Mouse (Mus musculus) heart, embryonic 11.5 days (tissue): ENCODE measurements at regions not wholly inside any gene's neighbourhood (a gene's known extent, or its start where the extent isn't known, plus 50 kb on each side); places are given as distances from the start of the nearest gene placed in this dataset.

ENCODE experiments used
- ATAC-seq: fragments of 200-750 bp; cut with Nextera tagmentation; replicated peaks from 2 replicates; pipeline ENCODE4 v1.8.0; 2017; ENCODE audit warnings: moderate library complexity; ENCODE audit not compliant: insufficient number of reproducible peaks, low FRiP score, low TSS enrichment
- H3K27ac ChIP-seq: fragments of 300-500 bp; sonication (generic); 2 replicates; pipeline ENCODE4 v1.5.1; 2014; ENCODE audit warnings: mild to moderate bottlenecking, low read depth, low read length
- H3K27me3 ChIP-seq: fragments of 300-500 bp; sonication (generic); 2 replicates; pipeline ENCODE4 v1.6.1; 2014; ENCODE audit warnings: mild to moderate bottlenecking, low read length, mixed read lengths; ENCODE audit not compliant: control insufficient read depth, insufficient read depth
- H3K36me3 ChIP-seq: fragments of 300-500 bp; sonication (generic); 2 replicates; pipeline ENCODE4 v1.6.1; 2014; ENCODE audit warnings: mild to moderate bottlenecking, low read length, moderate library complexity, mixed read lengths; ENCODE audit not compliant: control insufficient read depth, insufficient read depth
- H3K4me1 ChIP-seq: fragments of 300-500 bp; sonication (generic); 2 replicates; pipeline ENCODE4 v1.6.1; 2014; ENCODE audit warnings: low read length; ENCODE audit not compliant: control insufficient read depth, insufficient read depth
- H3K4me2 ChIP-seq: fragments of 300-500 bp; sonication (generic); 2 replicates; pipeline ENCODE4 v1.6.1; 2014; ENCODE audit warnings: mild to moderate bottlenecking, moderate library complexity
- H3K4me3 ChIP-seq: fragments of 300-500 bp; sonication (generic); 2 replicates; pipeline ENCODE4 v1.5.1; 2014; ENCODE audit warnings: low read depth, low read length
- H3K9ac ChIP-seq: fragments of 300-500 bp; sonication (generic); 2 replicates; pipeline ENCODE4 v1.6.1; 2014; ENCODE audit warnings: mild to moderate bottlenecking, low read depth, low read length, moderate library complexity
- H3K9me3 ChIP-seq: fragments of 300-500 bp; sonication (generic); replicated peaks from 2 replicates; pipeline ENCODE4 v1.6.1; 2016; ENCODE audit warnings: low read length; ENCODE audit not compliant: control insufficient read depth
- WGBS: fragments of 180-500 bp; shearing (Covaris S2); extraction: QIAGEN DNeasy Blood & Tissue Kit; methylation state at CpG from one replicate; pipeline ENCODE4 v1.1.7; 2014; ENCODE audit not compliant: insufficient replicate concordance; 5-methylcytosine and 5-hydroxymethylcytosine counted together

DNA sequence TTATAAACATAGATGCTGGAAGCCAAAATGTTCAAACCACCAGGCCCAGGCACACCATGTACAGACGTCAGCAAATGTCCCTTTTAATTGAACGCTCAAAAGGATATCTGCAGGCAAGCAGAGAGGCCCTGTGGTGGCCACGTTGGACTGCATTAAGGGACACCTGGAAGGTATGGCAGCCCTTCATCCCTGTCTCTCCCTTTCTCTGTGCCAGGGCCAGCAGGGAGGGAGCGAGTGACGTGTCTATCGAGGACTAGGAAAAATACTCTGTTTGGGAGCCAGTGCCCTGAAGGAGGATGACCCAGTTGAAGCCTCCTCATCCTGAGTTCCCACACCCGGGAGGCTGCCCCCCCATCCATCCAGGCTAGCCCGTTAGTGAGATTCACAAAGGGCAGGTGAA lies 144.0 kb upstream of the Cmc1 start:
- Histone ChIP-seq H3K9ac (no peak overlapping the region), H3K9me3 (no peaks in the 10 kb centered on the region), H3K4me1 (no peaks in the 10 kb centered on the region), H3K27ac (no peak overlapping the region), H3K4me2 (no peak overlapping the region), H3K4me3 (no peak overlapping the region), H3K36me3 (no peaks in the 10 kb centered on the region), H3K27me3 (no peaks in the 10 kb centered on the region)
- no peak for ATAC-seq
- WGBS = 79% methylated on average over 8 of the region's 8 CpGs

GRCm38 (mm10) chr9:118302785-118303384 lies 152.9 kb upstream of the Cmc1 start:
- Histone ChIP-seq H3K27ac (no peak overlapping the region), H3K4me3 (no peak overlapping the region), H3K9me3 (no peaks in the 10 kb centered on the region), H3K9ac (no peak overlapping the region), H3K4me2 (no peak overlapping the region), H3K27me3 (no peaks in the 10 kb centered on the region), H3K4me1 (no peaks in the 10 kb centered on the region), H3K36me3 (no peaks in the 10 kb centered on the region)
- 54% methylated on average over 11 of the region's 11 CpGs for WGBS
- ATAC-seq = no peak

GRCm38 (mm10) chr9:118318357-118319140 lies 159.5 kb upstream of the Eomes start:
- WGBS = 82% methylated on average over 18 of the region's 18 CpGs
- H3K27me3 ChIP-seq = no peaks in the 10 kb centered on the region
- no peaks in the 10 kb centered on the region for H3K9me3 ChIP-seq
- no peak overlapping the region for H3K9ac ChIP-seq
- no peak overlapping the region for H3K27ac ChIP-seq
- H3K36me3 ChIP-seq = no peaks in the 10 kb centered on the region
- no peak overlapping the region for H3K4me2 ChIP-seq
- no peak for ATAC-seq
- no peaks in the 10 kb centered on the region for H3K4me1 ChIP-seq
- no peak overlapping the region for H3K4me3 ChIP-seq

DNA sequence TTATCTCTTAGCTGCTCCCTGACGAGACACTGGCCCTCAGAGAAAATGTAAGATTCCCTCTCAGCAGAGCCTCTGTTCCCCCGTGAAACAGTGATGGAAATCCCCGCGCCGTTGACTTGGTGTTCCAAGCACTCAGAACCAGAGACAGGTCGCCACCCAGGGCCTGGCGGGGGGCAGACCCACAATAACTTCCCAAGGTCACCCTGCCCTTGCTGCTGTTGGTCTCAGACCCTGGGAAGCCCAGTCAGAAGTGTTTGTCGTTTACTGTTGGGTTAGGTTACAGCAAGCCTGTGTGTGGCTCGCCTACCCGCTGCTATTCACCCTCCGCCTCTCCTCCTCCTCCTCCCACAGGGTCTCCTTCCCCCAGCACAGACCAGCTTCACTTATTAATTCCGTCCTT lies 154.2 kb upstream of the Eomes start:
- no peak overlapping the region for H3K9ac ChIP-seq
- no peaks in the 10 kb centered on the region for H3K36me3 ChIP-seq
- no peak overlapping the region for H3K27ac ChIP-seq
- 40% methylated on average over 12 of the region's 12 CpGs for WGBS
- H3K27me3 ChIP-seq = no peaks in the 10 kb centered on the region
- no peaks in the 10 kb centered on the region for H3K4me1 ChIP-seq
- ATAC-seq = no peak
- H3K4me2 ChIP-seq = peak overlapping the region; percentile 24; the same call in 1 of the 2 replicates
- no peaks in the 10 kb centered on the region for H3K9me3 ChIP-seq
- H3K4me3 ChIP-seq = no peak overlapping the region

DNA sequence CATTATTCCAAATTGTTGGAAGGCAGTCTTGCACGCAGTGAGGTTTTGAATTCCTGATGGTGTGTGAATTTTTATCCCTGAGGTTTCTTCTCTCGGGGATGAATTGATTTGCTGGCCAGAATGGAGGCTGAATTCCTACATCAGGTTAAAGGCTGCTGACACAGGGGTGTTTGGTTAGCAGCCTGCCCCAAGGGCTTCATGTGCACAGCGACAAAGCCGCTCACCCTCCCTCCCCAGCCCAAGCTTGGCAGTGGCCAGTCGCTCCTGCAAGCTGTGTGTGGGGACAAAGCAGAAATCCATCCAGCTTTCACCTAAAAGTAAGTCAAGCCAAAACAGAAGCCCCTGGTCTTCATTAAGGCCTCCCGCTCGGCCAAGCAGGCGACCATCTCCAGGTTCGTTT lies 151.4 kb upstream of the Eomes start:
- H3K27me3 ChIP-seq = no peaks in the 10 kb centered on the region
- H3K4me1 ChIP-seq = no peaks in the 10 kb centered on the region
- H3K9ac ChIP-seq = no peak overlapping the region
- H3K36me3 ChIP-seq = no peaks in the 10 kb centered on the region
- H3K4me2 ChIP-seq = no peak overlapping the region
- H3K9me3 ChIP-seq = no peaks in the 10 kb centered on the region
- no peak overlapping the region for H3K4me3 ChIP-seq
- WGBS = 62% methylated on average over 9 of the region's 9 CpGs
- no peak for ATAC-seq
- no peak overlapping the region for H3K27ac ChIP-seq

GRCm38 (mm10) chr9:118327904-118328303 lies 150.1 kb upstream of the Eomes start:
- no peaks in the 10 kb centered on the region for H3K36me3 ChIP-seq
- H3K4me1 ChIP-seq = no peaks in the 10 kb centered on the region
- H3K9me3 ChIP-seq = no peaks in the 10 kb centered on the region
- ATAC-seq = no peak
- H3K4me2 ChIP-seq = no peak overlapping the region
- no peak overlapping the region for H3K27ac ChIP-seq
- WGBS = 87% methylated on average over 6 of the region's 6 CpGs
- no peak overlapping the region for H3K4me3 ChIP-seq
- no peaks in the 10 kb centered on the region for H3K27me3 ChIP-seq
- no peak overlapping the region for H3K9ac ChIP-seq

- Histone ChIP-seq H3K27ac (no peak overlapping the region), H3K9ac (no peak overlapping the region), H3K27me3 (no peaks in the 10 kb centered on the region), H3K9me3 (no peaks in the 10 kb centered on the region), H3K36me3 (no peaks in the 10 kb centered on the region), H3K4me3 (peak overlapping the region; percentile 22), H3K4me2 (peak overlapping the region; percentile 61), H3K4me1 (no peaks in the 10 kb centered on the region)
- WGBS = 43% methylated on average over 12 of the region's 12 CpGs
- ATAC-seq = no peak
These were observed 136.6 kb upstream of the Eomes start for GRCm38 (mm10) chr9:118341401-118341800.

DNA sequence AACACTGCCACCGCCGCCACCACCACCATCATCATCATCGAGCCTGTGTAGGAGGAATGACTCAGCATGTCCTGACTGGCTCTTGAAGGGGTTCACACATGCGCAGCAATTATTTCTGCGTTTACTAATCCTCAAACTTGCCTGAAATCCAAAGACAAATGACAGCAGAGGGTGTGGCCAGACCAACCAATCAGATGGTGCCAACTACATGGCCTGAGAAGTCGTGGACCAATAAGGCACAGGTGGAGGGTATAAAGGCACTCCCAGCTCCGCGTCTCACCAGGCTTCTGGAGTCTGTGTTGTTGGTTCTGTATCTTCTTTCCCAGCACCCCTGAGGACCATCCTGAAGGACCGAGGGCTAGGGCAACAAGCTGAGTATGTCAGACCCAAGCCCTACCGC lies 123.1 kb upstream of the Eomes start:
- Histone ChIP-seq H3K27ac (no peak overlapping the region), H3K27me3 (no peaks in the 10 kb centered on the region), H3K4me3 (no peak overlapping the region), H3K9me3 (no peaks in the 10 kb centered on the region), H3K4me1 (no peaks in the 10 kb centered on the region), H3K4me2 (no peak overlapping the region), H3K36me3 (no peaks in the 10 kb centered on the region), H3K9ac (no peak overlapping the region)
- ATAC-seq = no peak
- WGBS = 89% methylated on average over 10 of the region's 10 CpGs

- Histone ChIP-seq H3K9me3 (no peaks in the 10 kb centered on the region), H3K4me3 (no peak overlapping the region), H3K27me3 (no peaks in the 10 kb centered on the region), H3K27ac (no peak overlapping the region), H3K36me3 (no peaks in the 10 kb centered on the region), H3K4me1 (no peaks in the 10 kb centered on the region), H3K9ac (no peak overlapping the region), H3K4me2 (no peak overlapping the region)
- WGBS = 89% methylated on average over 8 of the region's 8 CpGs
- ATAC-seq = no peak
These were observed 120.6 kb upstream of the Eomes start for GRCm38 (mm10) chr9:118357406-118357805.
